Mouse (Mus musculus): ENCODE measurements around the gene Mxra7.

DNA sequence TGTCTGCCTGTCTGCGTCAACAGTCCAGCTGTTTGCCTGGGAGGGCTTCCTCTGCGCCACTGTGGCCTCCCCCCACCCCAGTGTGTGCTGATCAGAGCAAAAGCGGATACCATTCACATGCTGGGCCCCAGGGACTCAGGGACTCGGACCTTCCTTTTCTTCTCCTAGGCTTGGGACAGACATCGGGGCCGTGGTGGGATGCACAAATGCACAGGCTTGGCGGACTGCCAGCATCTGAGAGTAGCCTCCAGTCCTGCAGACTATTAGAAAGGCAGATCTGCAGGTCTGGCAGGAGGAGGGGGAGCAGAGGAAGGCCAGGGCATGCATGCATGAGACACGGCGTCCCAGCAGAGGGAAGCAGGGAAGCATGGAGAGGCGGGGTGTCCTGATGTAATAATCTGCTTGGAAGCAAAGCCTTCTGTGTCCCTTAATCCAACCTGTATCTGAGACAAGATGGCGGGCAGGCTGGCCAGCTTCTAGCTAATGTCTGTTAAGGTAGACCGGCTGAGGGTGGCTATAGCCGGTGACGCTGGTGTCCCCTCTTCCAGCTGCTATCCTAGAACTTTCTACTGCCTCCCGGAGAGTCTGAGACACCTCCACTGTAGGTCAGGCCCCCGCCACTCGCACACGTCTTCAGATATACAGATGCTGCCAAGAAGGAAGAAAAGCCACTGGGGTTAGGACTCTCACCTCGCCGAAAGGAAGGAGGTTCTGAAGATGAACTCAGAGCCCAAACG is 14.9 kb downstream of the Mxra7 start:
- TF ChIP-seq TCF12 (IDR thresholded peaks at IDR 0.05; ENCODE audit: insufficient read depth, poor library complexity, severe bottlenecking) = no peak
- TF ChIP-seq MYOD1 (IDR thresholded peaks at IDR 0.05; ENCODE audit: control insufficient read depth in 1 of 3, insufficient read length in 2 of 3, low read depth in 2 of 3) = no peak
- no peak for TF ChIP-seq POLR2A (IDR thresholded peaks at IDR 0.05; ENCODE audit: insufficient read length, low read depth)
- no peak for TF ChIP-seq MYOG (IDR thresholded peaks at IDR 0.05; ENCODE audit: control insufficient read depth in 1 of 3, insufficient read depth in 1 of 3, insufficient read length in 2 of 3, low read depth in 2 of 3)
- TF ChIP-seq USF1 (IDR thresholded peaks at IDR 0.05; ENCODE audit: low read depth) = no peak
- TF ChIP-seq MAX (IDR thresholded peaks at IDR 0.05; ENCODE audit: low read depth) = no peak
- no peak for TF ChIP-seq CEBPB (IDR thresholded peaks at IDR 0.05; ENCODE audit: insufficient read depth, poor library complexity, severe bottlenecking)
- TF ChIP-seq TCF3 (IDR thresholded peaks at IDR 0.05; ENCODE audit: insufficient read length, low read depth) = no peak
- TF ChIP-seq POLR2AphosphoS2 (IDR thresholded peaks at IDR 0.05; ENCODE audit: insufficient read length, low read depth) = no peak
- TF ChIP-seq E2F4 (IDR thresholded peaks at IDR 0.05; ENCODE audit: insufficient read depth) = no peak
